Mouse (Mus musculus) layer of hippocampus, postnatal 25 days (tissue): ENCODE measurements around the gene Ift74. TPM values are rescaled to one million over a fixed set of nuclear protein-coding genes. Genes with fewer than 3 reads are reported as not detected.
"Not testable (repeated sequence)": the region's sequence is repeated elsewhere in the genome, so short reads cannot be mapped to it uniquely, and the experiment has no call there.

Experiments
- DNase-seq, 2 experiments: peaks; one replicate each; pipeline ENCODE4 v3.0.0; 2022; ENCODE audit warnings: mixed read lengths in 2 of 2, low spot score in 1 of 2; ENCODE audit errors: extremely low spot score in 1 of 2
- microRNA-seq, 2 experiments: library from miRNA; unstranded; fragments of <30 nt; microRNA quantifications; one replicate each; pipeline ENCODE4 v1.2.0; 2021
- total RNA-seq, 2 experiments: library from RNA; stranded (reverse); gene quantifications; 2 replicates each; pipeline ENCODE4 v1.2.3; 2021

Gene Ift74
- total RNA-seq, 2 experiments from 2014 or later = 26.7 to 27.4 TPM

DNA sequence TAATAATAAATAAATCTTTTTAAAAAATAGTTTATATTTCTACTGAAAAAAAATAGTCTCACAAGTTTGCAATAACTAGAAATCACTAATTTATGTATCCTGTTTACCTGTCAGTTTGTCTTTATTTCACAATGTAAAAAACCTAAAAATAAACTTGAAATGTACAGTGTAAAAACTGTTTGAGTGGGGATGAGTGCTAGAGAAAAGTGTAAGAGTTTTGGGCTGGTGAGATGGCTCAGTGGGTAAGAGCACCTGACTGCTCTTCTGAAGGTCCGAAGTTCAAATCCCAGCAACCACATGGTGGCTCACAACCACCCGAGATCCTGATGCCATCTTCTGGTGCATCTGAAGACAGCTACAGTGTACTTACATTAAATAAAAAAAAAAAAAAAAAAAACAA lies 75.5 kb downstream of the Ift74 start:
- not testable (repeated sequence) for DNase-seq

DNA sequence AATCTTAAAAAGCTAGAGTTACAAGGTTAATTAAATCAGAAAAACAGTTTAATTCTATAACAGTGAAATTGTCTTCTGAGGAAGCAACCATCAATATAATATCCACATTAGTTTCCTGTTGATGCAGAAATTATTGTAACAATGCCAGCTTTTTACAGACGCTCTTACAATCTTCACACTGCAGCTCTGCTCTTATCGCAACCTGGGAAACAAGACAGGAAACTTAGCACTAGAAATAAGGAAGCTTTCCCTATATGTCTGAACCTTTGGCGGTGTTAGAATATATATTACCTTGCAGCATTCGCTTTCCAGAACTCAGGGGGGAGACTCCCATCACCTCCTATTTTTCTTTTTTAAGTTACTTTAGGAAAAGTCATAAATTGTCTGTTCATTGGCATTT lies 76.8 kb downstream of the Ift74 start:
- no peak for DNase-seq

DNA sequence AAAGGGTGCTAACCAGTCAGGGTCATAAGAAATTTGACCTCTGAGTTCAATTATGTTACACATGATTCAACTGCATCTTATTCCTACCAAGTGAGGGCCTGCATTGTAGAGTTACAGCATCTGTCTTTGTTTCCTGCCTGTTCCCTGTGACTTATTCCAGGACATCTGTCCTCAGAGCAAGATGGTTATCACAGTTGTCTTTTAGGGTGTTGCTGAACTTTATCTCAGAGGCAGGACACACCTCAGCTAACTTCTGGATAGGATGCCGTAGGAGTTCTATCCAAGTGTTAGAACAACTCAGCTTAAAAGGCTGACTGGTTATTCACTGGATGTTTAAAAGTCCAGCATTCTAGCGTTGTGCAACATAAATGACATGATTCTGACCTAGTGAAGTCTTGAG lies 77.9 kb downstream of the Ift74 start:
- DNase-seq = no peak

DNA sequence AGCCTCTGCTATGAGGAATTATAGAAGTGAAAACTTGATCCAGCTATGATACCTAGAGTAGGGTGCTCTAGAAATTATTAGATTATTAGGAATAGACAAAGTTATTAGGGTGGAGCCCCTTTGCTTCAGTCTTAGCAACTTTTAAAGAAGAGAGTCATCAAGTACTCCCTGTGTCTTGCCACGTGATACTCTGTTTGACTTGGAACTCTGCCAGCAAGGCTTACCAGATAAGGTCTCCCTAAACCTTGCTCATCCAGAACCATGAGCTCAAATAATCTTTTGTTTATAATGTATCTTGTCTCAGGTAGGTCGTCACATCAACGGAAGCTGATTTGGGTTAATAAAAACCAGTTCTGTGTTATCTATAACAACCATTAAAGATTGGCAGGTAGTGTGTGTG lies 82.1 kb downstream of the Ift74 start:
- no peak for DNase-seq

DNA sequence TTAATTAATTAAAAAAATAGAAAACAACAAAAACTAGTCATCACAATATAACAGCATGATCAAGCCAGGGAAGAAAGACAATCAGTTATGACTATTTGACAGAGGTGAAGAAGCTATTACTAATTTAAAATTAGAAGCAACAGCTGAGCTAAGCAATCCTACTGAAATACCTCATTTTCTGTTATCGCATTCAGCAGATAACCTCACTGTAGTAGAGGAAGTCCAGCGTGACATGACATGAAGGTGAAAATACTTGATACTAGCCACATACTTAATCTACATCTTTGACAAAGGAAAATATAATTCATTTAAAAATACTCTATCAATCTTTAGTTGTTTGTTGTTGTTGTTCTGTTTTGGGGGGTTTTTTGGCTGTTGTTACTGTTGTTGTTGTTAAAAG lies 96.7 kb downstream of the Ift74 start:
- no peak for DNase-seq

DNA sequence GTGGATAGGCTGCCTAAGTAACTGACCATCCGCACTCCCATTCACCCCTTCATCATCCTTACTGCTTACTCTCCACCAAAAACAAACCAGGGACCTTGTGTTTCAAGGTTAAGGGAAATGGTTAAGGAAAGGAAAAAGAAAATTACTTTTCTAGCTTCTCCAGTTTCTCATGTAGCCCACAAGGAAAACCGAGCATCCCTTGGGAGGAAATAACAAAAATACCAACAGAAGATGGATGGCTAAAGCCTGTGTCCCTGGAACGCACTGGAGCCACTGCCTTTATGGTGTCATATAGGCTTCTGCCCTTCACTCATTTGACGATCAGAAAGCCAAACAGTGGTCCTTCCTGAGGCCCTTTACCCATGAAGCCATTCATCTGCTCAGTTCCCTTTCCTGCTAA lies 97.1 kb downstream of the Ift74 start:
- DNase-seq = no peak

DNA sequence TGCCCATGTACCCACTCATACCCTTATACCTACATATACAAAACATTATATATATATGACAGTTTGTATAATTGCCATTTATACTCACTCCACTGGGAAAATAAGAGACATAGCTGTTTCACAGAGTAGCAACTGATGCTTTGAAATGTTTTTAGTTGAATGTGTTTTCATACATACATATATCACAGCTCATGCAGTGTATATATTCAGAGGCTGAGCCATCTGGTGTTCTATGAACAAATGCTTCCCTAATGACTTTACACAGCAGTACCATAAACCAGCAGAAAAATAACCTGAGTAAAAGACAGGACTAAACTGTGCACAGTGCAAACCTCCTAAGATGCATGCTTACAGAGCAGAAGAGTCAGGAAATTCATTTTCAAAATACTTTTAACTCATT lies 99.5 kb downstream of the Ift74 start:
- no peak for DNase-seq

DNA sequence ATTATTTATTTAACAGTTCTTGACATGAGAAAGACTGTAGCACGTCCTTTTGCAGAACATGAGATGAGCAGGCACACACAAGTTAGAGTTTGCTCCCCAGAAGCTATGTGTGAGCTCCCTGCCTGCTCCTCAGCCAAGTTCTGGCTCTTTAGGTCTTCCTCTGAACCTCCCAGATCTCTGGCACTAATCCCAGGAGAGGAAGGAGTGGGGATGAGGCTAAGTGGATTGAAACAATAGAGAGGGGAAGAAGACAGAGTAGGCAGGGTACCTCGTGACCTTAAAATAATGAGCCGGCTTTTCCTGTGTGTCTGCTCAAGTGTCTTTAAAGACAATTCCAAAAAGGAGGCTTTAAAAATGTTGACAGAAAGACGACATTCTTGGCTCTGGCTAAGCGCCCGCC lies 100.9 kb downstream of the Ift74 start:
- DNase-seq = no peak

DNA sequence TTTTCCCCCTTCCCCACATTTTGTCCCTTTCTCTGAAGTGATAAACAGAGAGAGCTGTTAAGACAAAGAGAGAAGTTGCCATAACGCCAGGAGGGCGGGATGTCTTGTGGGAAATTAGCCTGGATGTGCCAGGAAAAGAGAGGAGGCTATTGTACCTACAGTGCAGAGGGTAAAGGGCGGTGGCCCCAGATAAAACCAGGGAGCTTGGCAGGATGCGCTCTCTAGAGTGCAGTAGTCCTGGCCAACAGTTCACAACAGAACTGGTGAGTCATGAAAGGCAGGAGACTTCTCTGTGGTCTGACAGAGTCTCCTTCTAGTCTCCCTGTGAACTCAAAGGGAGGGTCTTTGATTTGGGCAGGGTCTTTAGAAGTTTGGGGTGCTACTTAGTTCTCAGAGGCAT lies 111.5 kb downstream of the Ift74 start:
- DNase-seq = no peak

DNA sequence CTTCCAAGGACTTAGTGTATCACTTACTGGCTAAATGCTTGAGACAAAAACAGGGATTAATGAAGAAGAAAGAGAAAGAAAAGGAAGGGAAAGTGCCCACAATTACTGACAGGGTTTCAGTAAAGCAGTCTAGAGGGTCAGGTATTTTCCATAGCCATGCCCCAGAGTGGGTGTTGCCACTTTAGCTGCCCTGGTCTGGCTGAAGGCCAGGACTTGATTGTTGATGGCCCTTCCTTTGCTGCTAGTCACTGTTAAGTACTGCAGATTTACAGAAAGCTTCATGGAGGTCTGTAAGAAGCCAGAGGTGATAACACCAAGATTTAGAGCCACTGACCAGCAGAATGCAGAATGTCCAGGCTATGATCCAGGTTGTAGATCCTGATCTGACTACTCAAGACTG lies 118.4 kb downstream of the Ift74 start:
- no peak for DNase-seq

DNA sequence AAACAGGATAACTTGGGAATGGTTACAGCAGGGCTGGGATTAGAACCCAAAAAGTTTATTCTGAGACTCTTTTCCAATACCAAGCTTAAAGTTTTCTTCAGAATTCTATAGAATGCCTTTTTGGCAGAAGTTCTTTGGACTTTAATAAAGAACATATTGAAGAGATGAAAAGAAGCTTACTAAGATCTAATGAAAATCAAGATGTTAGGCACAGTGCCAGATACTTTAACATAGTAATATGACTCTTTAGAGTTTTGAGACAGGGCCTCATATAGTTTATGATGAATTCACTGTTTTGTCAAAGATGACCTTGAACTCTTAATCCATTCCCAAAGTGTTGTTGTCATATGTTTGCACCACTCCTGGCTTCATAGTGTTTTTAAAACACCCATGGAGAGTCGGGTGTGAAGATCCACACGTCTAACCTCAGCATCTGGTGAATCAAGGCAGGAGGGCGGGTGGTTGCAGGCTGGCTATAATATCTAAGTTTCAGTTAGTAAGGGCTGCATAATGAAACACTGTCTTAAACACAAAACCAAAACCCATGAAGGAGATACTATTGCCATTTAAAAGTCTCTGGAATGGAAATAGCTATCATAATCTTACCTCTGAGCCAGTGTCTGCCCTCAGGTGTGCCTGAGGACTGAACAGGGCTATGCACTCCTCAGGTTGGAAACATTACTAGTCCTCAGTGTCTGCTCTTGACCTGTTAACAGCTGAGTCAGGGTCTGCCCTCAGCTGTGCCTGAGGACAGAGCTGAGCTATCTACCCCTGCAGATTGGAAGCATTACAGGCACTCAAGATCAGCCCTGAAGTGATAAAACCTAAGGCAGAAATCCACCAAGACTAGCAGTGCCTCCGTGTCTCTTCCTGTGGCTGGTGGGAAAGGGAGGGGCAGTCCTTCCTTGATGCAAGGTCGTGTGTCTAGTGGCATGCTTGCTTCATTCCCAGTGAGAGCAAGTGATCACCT lies 123.3 kb downstream of the Ift74 start:
- DNase-seq = no peak

DNA sequence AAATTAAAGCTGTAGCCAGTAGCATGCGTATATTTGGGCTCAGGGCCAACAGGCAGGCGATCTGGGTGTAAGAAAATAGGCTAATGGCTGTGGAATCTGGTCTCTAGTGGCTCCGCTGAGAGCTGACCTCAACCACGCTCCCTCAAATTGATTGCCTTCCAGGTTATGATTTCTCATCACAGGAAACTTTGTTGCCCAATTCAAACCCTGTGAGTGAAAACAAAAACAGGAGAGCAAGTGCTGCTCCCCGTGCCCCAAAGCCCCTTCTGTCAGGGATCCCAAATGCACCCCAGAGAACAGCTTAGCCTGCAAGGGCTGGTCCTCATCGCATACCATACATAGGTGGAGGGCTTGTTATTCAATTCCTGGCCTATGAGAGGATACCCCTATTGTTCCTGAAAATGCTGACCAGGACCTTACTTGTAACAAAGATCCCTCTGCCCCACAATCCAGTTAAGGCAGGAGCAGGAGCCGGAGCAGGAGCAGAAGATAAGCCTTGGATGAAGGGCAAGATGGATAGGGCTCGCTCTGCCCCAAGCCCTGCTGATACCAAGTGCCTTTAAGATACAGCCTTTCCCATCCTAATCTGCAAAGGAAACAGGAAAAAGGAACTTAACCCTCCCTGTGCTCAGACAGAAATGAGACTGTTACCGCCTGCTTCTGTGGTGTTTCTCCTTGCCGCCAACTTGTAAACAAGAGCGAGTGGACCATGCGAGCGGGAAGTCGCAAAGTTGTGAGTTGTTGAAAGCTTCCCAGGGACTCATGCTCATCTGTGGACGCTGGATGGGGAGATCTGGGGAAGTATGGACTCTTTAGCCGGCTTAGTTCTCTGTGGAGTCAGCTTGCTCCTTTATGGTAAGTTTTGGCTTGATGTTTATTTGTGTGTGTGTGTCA lies 124.8 kb downstream of the Ift74 start, which contains the start of gene Tek:
TSS of gene Tek (plus strand) at position 452 of the 894 bp plus-strand sequence.
- DNase-seq = no peak

DNA sequence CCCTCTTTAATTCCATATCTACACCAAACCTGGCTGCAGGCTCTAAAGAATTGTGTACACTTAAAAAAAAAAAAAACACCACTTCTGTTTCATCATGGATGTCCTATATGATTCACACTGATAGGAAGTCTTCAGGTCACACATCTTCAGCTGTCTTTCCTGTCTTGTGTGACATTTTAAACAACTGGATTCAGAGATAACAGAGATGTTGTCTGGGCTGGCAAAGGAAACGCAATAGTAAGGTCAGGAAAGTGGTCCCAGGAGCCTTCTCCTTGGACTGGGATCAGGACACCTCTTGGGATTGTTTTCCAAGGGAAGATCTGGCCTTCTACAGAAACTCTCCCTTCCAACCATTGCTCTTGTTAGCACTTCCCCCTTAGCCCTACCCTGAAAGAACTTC lies 127.5 kb downstream of the Ift74 start:
- no peak for DNase-seq

Small RNA genes within 50 kb of the gene (microRNA-seq; reads per million reads assigned to microRNA genes)
- gene Mir872 = 869 to 933 reads per million in 2 experiments

Other genes starting within 250 kb of the Ift74 start
- gene Gm10306, start 57.9 kb upstream of the Ift74 start, total RNA-seq = not detected
- gene Caap1, start 57.7 kb upstream of the Ift74 start, total RNA-seq = 10 to 100 TPM; 10.8 to 11.5 TPM
- 10 to 100 TPM; 44.6 to 47.8 TPM for gene Plaa, start 11.2 kb upstream of the Ift74 start, total RNA-seq
- gene Lrrc19, start 35.7 kb downstream of the Ift74 start, total RNA-seq = not detected
- 10 to 100 TPM in 1 of 2 experiments, 1 to 10 TPM in 1; 6.7 to 11.2 TPM for gene Tek, start 124.8 kb downstream of the Ift74 start, total RNA-seq